Mouse (Mus musculus) heart, adult 2 months (tissue): ENCODE measurements around the gene Rpl31.

Source experiments
- CTCF ChIP-seq: fragments of 200-600 bp; IDR thresholded peaks from 2 replicates; pipeline ENCODE4 v1.8.1; 2022; ENCODE audit warnings: antibody characterized with exemption, mild to moderate bottlenecking, moderate library complexity
- POLR2A ChIP-seq: fragments of 200-500 bp; IDR thresholded peaks from 2 replicates; pipeline ENCODE4 v1.6.1; 2011; ENCODE audit warnings: mild to moderate bottlenecking, low read depth, low read length, control low read depth; ENCODE audit not compliant: insufficient read depth

- TF ChIP-seq POLR2A = no peak
- TF ChIP-seq CTCF = no peak
Observed at GRCm38 (mm10) chr1:39400173-39400572, 32.5 kb downstream of the Rpl31 start.
